Mouse (Mus musculus) heart, embryonic 11.5 days (tissue): ENCODE measurements at regions not wholly inside any gene's neighbourhood (a gene's known extent, or its start where the extent isn't known, plus 50 kb on each side); places are given as distances from the start of the nearest gene placed in this dataset.

ENCODE experiments used
- ATAC-seq: fragments of 200-750 bp; cut with Nextera tagmentation; replicated peaks from 2 replicates; pipeline ENCODE4 v1.8.0; 2017; ENCODE audit warnings: moderate library complexity; ENCODE audit not compliant: insufficient number of reproducible peaks, low FRiP score, low TSS enrichment
- H3K27ac ChIP-seq: fragments of 300-500 bp; sonication (generic); 2 replicates; pipeline ENCODE4 v1.5.1; 2014; ENCODE audit warnings: mild to moderate bottlenecking, low read depth, low read length
- H3K27me3 ChIP-seq: fragments of 300-500 bp; sonication (generic); 2 replicates; pipeline ENCODE4 v1.6.1; 2014; ENCODE audit warnings: mild to moderate bottlenecking, low read length, mixed read lengths; ENCODE audit not compliant: control insufficient read depth, insufficient read depth
- H3K36me3 ChIP-seq: fragments of 300-500 bp; sonication (generic); 2 replicates; pipeline ENCODE4 v1.6.1; 2014; ENCODE audit warnings: mild to moderate bottlenecking, low read length, moderate library complexity, mixed read lengths; ENCODE audit not compliant: control insufficient read depth, insufficient read depth
- H3K4me1 ChIP-seq: fragments of 300-500 bp; sonication (generic); 2 replicates; pipeline ENCODE4 v1.6.1; 2014; ENCODE audit warnings: low read length; ENCODE audit not compliant: control insufficient read depth, insufficient read depth
- H3K4me2 ChIP-seq: fragments of 300-500 bp; sonication (generic); 2 replicates; pipeline ENCODE4 v1.6.1; 2014; ENCODE audit warnings: mild to moderate bottlenecking, moderate library complexity
- H3K4me3 ChIP-seq: fragments of 300-500 bp; sonication (generic); 2 replicates; pipeline ENCODE4 v1.5.1; 2014; ENCODE audit warnings: low read depth, low read length
- H3K9ac ChIP-seq: fragments of 300-500 bp; sonication (generic); 2 replicates; pipeline ENCODE4 v1.6.1; 2014; ENCODE audit warnings: mild to moderate bottlenecking, low read depth, low read length, moderate library complexity
- H3K9me3 ChIP-seq: fragments of 300-500 bp; sonication (generic); replicated peaks from 2 replicates; pipeline ENCODE4 v1.6.1; 2016; ENCODE audit warnings: low read length; ENCODE audit not compliant: control insufficient read depth
- WGBS: fragments of 180-500 bp; shearing (Covaris S2); extraction: QIAGEN DNeasy Blood & Tissue Kit; methylation state at CpG from one replicate; pipeline ENCODE4 v1.1.7; 2014; ENCODE audit not compliant: insufficient replicate concordance; 5-methylcytosine and 5-hydroxymethylcytosine counted together

DNA sequence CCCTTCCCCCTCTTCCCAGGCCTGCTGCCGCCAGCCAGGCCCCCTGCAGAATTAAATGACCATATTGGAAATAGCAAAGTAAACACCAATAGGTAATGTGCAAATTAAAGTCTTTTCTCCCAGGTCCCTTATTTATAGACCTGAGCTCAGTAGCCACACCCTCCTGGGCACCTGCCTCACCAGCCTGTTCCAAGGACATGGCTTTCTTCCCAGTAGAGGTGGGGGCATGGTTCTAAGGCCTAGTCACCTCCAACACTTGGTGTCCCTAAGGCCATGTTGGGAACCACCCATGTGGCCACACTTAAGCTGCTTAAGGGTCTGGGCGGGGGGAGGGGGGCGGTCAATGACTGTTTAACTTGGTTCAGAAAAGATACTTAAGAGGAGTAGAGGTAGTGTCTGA, 121.9 kb downstream of the Vegfa start:
- 77% methylated on average over 3 of the region's 3 CpGs for WGBS
- no peak for ATAC-seq
- Histone ChIP-seq H3K9ac (no peak overlapping the region), H3K4me2 (no peak overlapping the region), H3K36me3 (no peaks in the 10 kb centered on the region), H3K27me3 (no peaks in the 10 kb centered on the region), H3K4me1 (no peaks in the 10 kb centered on the region; the same call in 1 of the 2 replicates), H3K27ac (no peak overlapping the region), H3K9me3 (peaks cover 3% of the 10 kb centered on the region; the same call in 1 of the 2 replicates), H3K4me3 (no peak overlapping the region)

DNA sequence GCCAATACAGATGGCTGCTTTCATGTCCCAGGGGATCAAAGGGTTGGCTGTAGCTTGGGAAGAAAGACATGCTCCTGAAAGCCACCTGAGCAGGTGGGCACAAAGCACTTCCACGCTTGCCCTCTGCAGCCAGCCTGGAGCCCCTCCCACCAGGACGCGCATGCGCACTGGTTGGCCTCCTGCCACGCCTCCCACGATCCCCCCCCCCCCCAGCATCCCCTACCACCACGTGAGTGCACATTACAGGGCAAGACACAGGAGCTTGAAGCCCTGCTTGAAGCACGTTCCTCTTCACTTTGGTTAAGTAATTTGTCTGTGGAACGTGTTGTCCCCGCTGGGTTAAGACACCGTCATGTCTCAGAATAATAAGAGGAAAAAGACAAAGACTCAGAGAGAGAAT, 124.6 kb downstream of the Vegfa start:
- WGBS: 74% methylated on average over 11 of the region's 11 CpGs
- Histone ChIP-seq H3K4me3 (no peak overlapping the region), H3K27ac (no peak overlapping the region), H3K27me3 (no peaks in the 10 kb centered on the region), H3K4me1 (peaks cover 5% of the 10 kb centered on the region; the same call in 1 of the 2 replicates), H3K9me3 (peaks cover 3% of the 10 kb centered on the region; the same call in 1 of the 2 replicates), H3K4me2 (no peak overlapping the region), H3K36me3 (no peaks in the 10 kb centered on the region), H3K9ac (no peak overlapping the region)
- no peak for ATAC-seq

DNA sequence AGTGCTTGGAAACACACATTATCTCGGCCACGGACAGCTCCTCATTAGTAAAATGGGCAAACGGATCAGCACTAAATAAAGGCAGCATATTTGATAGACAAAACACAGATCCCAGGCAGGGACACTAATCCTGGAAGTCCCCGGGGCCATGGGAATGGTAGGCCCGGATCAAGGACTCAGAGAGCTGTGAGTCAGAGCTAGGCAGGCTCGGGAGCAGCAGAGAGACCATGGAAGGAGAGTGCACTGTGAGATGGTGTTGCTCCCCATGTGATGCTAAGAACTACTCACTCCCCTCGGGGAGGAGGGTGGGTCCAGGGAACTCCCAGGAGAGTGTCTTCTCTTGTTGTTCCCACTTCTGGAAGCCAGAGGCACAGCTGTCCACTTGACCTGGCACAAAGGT, 126.6 kb downstream of the Vegfa start:
- Histone ChIP-seq H3K36me3 (no peaks in the 10 kb centered on the region), H3K4me1 (peaks cover 5% of the 10 kb centered on the region; the same call in 1 of the 2 replicates), H3K4me2 (no peak overlapping the region), H3K27ac (no peak overlapping the region), H3K9me3 (no peaks in the 10 kb centered on the region), H3K27me3 (no peaks in the 10 kb centered on the region), H3K4me3 (no peak overlapping the region), H3K9ac (no peak overlapping the region)
- 53% methylated on average over 7 of the region's 7 CpGs for WGBS
- no peak for ATAC-seq

DNA sequence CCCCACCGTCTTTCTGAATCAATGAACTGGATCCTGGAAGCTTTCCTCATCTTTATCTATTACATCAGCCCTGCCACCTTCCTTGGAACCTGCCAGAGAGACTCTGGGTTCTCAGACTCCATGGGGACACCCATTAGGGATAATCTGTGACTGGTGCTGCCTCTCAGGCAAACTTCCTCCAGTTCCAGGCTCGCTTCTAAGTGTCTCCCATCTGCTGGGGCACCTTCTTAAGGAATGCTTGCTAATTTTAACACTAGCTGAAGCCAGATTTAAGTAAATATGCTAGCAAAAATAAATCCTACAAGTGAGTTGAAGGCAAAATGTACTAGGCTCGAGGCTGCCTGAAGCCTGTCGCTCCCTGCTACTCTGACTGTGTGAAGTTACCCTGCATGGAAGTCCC, 127.9 kb downstream of the Vegfa start:
- H3K4me2 ChIP-seq: no peak overlapping the region
- no peak for ATAC-seq
- H3K9ac ChIP-seq: no peak overlapping the region
- peaks cover 5% of the 10 kb centered on the region; the same call in 1 of the 2 replicates for H3K4me1 ChIP-seq
- H3K36me3 ChIP-seq: no peaks in the 10 kb centered on the region
- H3K4me3 ChIP-seq: no peak overlapping the region
- H3K27ac ChIP-seq: no peak overlapping the region
- WGBS: 71% methylated on average over 4 of the region's 4 CpGs
- peaks cover 6% of the 10 kb centered on the region for H3K9me3 ChIP-seq
- H3K27me3 ChIP-seq: no peaks in the 10 kb centered on the region

DNA sequence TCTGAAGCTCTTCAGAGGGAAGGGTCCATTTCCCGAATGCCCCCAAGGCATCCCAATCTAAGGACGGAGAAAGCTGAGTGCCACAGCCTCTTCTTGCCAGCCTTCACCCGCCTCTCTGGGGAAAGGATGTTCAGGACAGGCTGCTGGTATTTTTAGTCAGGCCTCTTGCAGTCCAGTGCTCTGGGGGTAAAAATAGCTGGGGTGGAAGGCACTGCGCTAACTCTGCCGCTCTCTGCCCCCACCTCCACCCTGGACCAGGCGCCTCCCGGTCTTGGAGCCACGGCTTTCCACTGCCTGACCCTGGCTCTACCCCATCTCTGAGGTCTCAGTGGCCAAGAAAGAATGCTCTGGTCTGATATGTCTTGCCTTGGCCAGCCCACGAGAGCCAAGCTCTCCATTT, 128.9 kb downstream of the Vegfa start:
- no peak overlapping the region for H3K4me2 ChIP-seq
- peaks cover 6% of the 10 kb centered on the region for H3K9me3 ChIP-seq
- H3K27me3 ChIP-seq: no peaks in the 10 kb centered on the region
- H3K27ac ChIP-seq: peak overlapping the region; percentile 22; the same call in 1 of the 2 replicates
- no peaks in the 10 kb centered on the region for H3K36me3 ChIP-seq
- no peak overlapping the region for H3K4me3 ChIP-seq
- 0 out of 2 replicates have a peak, but pooled peaks have one; percentile 46 for ATAC-seq
- 54% methylated on average over 9 of the region's 9 CpGs for WGBS
- H3K9ac ChIP-seq: no peak overlapping the region
- peaks cover 5% of the 10 kb centered on the region; the same call in 1 of the 2 replicates for H3K4me1 ChIP-seq

DNA sequence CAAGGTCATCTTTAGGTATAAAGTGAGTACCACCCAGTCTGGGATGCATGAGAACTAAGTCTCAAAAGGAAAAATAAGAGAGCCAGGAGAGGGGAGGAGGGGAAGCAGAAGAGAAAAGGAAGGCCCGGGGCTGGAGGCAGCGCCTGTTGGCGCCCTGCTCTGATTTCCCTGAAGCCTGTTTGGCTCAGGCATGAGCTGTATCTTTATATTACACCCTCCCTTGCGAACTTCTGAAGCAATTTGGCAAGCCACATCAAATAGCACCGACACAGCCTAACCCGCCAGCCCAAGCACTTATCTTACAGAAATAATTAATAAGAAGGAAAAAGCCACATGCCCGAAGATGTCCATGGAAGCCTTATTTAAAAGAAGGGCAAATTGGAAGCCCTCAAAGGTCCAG, 129.5 kb downstream of the Vegfa start:
- H3K9me3 ChIP-seq: peaks cover 6% of the 10 kb centered on the region
- WGBS: 91% methylated on average over 7 of the region's 7 CpGs
- H3K4me2 ChIP-seq: no peak overlapping the region
- no peak overlapping the region for H3K27ac ChIP-seq
- no peak overlapping the region for H3K9ac ChIP-seq
- ATAC-seq: no peak
- peaks cover 5% of the 10 kb centered on the region; the same call in 1 of the 2 replicates for H3K4me1 ChIP-seq
- no peaks in the 10 kb centered on the region for H3K36me3 ChIP-seq
- H3K27me3 ChIP-seq: no peaks in the 10 kb centered on the region
- H3K4me3 ChIP-seq: no peak overlapping the region

DNA sequence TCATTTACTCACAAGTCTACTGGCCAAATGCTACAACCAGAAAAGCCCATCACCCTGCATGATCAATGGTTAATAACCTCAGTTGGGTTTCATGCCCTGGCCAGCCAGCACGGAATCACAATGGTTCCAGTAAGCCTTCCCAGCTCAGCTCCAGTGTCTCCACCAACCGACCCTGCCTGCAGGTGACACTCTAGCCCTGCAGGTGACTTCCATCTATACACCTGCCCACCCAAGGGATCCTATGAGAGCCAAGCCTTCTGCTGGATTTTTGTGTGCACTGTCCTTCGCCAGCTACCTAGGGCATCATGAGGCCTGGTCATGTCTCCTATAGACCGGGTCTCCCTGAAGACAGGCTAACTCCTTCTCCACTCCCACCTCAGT, 135.3 kb downstream of the Vegfa start:
- no peak overlapping the region for H3K4me2 ChIP-seq
- 78% methylated on average over 4 of the region's 4 CpGs for WGBS
- H3K27me3 ChIP-seq: no peaks in the 10 kb centered on the region
- H3K4me1 ChIP-seq: no peaks in the 10 kb centered on the region
- H3K4me3 ChIP-seq: no peak overlapping the region
- no peaks in the 10 kb centered on the region for H3K36me3 ChIP-seq
- no peak overlapping the region for H3K27ac ChIP-seq
- H3K9me3 ChIP-seq: peaks cover 6% of the 10 kb centered on the region
- H3K9ac ChIP-seq: no peak overlapping the region
- no peak for ATAC-seq

DNA sequence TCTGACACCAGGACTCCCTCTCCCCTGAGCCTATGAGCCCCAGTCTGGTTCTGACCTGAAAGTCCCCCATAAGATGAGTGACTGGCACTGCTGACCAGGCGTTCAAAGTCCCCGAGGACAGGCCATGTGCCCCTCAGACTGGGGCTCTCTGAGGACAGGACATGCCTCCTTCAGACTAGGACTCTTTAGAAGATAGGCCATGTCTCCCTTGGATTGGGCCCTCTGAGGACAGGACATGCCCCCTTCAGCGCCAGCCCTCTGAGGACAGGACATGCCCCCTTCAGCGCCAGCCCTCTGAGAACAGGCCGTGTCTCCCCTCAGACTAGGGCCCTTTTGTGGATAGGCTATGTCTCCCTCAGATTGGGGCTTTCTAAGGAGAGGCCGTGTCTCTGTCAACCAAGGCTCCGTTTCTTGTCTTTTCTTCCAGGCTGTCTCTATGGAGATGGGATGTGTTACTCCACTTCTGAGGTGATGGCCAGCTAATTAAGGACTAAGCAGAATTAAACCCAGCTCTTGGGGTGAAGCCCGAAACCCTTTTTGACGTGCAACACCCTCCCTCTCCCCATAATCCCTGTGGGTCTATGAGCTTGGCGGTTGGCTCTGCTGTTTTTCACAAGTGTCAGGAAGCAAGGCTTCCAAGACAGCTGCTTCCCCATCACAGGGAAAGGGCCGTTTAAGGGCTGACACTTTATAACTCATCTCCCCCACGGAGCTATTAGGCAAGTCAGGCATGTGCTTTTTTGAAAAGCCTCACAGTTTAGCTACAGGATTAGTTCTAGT, 135.8 kb downstream of the Vegfa start:
- Histone ChIP-seq H3K27ac (no peak overlapping the region), H3K36me3 (no peaks in the 10 kb centered on the region), H3K4me2 (no peak overlapping the region), H3K9ac (no peak overlapping the region), H3K4me3 (no peak overlapping the region), H3K27me3 (no peaks in the 10 kb centered on the region), H3K4me1 (no peaks in the 10 kb centered on the region), H3K9me3 (peaks cover 6% of the 10 kb centered on the region)
- ATAC-seq: no peak; the same call in 1 of the 2 replicates
- WGBS: 62% methylated on average over 12 of the region's 12 CpGs

DNA sequence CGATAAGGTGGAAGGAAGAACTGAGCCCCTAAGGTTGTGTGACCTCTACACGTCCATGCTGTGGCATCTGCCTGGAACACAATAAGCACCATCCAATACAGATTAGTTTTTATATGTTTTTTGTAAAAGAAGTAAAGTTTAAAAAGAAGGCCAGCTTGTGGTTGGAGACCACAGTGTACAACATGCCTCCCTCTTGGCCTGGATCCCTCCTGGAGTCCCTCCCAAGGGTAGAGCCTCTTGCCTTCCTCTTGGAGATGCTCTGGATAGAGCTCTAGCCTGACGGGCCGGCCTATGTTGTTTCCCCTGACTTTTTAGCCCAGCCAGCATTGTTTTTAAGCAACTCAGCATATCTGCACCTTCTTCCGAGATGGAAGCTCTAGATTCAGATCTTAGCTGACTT, 138.0 kb downstream of the Vegfa start:
- Histone ChIP-seq H3K4me3 (no peak overlapping the region), H3K36me3 (no peaks in the 10 kb centered on the region), H3K4me2 (no peak overlapping the region), H3K9me3 (no peaks in the 10 kb centered on the region), H3K27ac (no peak overlapping the region), H3K9ac (no peak overlapping the region), H3K27me3 (no peaks in the 10 kb centered on the region), H3K4me1 (0 out of 2 replicates have a peak, but pooled peaks cover 3% of the 10 kb centered on the region)
- ATAC-seq: no peak
- 80% methylated on average over 5 of the region's 5 CpGs for WGBS
